Mouse (Mus musculus): ENCODE data around the gene Adam17. TPM values are rescaled to one million over a fixed set of nuclear protein-coding genes. Genes with fewer than 3 reads are reported as not detected.

Adam17 gene
- polyA plus RNA-seq, 1 experiment from 2014 or later, result 16.8 TPM

DNA sequence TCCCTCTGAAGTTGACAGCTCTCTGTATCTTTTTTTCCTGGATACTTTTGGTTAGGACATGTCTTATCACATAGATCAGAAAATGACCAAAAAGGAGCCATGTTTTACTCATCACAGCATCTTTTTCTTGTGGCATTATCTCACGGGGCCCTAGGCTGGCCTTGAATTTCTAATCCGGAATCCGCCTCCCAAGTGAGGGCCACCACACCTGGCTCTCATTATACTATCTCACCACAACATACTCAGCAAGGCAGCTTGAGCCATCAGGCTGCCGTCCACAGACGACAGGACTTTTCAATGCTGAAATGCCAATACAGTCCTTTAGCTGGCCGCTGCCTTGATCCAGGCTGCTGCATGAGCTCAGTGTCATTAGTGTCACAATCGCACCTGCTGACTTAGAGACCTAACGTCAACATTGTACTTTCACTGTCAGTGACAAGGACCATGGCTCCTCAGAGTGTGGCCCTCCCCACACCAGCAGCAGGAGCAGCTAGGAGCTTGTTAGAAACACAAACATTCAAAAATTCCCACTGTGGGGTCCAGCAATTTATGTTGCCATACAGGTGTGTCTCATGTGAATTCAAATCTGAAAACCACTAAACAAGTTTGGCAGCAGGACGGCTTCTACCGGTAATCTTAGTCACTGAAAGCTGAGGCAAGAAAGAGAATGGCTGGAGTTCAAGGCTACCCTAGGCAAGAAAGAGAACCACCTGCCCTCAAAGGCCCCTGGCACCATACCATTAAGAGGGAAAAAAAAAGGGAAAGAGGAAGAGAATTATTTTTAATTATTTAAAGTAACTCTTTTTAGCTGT is 8.6 kb downstream of the Adam17 start:
- Histone ChIP-seq H3K9me3 (ENCODE audit: control insufficient read depth, low read length) (no peaks in the 10 kb centered on the region), H3K4me2 (ENCODE audit: low read depth, low read length) (no peak overlapping the region), H3K27ac (ENCODE audit: low read depth, low read length) (no peak overlapping the region), H3K27me3 (ENCODE audit: control insufficient read depth, insufficient read depth, low read length) (no peaks in the 10 kb centered on the region), H3K4me3 (ENCODE audit: low read depth, low read length) (no peak overlapping the region), H3K36me3 (ENCODE audit: control insufficient read depth, insufficient read depth, low read length) (no peaks in the 10 kb centered on the region), H3K4me1 (ENCODE audit: control insufficient read depth, insufficient read depth, low read length) (no peaks in the 10 kb centered on the region), H3K9ac (replicated peaks; ENCODE audit: low read depth, low read length) (no peak overlapping the region)
- ATAC-seq (ENCODE audit: low read depth), result no peak
- WGBS, result 93% methylated on average over 10 of the region's 10 CpGs

- ATAC-seq (ENCODE audit: low read depth), result no peak
- H3K4me3 ChIP-seq (ENCODE audit: low read depth, low read length), result no peak overlapping the region
- WGBS, result 96% methylated on average over 3 of the region's 3 CpGs
- no peak overlapping the region for H3K27ac ChIP-seq (ENCODE audit: low read depth, low read length)
- H3K27me3 ChIP-seq (ENCODE audit: control insufficient read depth, insufficient read depth, low read length), result no peaks in the 10 kb centered on the region
- H3K4me2 ChIP-seq (ENCODE audit: low read depth, low read length), result no peak overlapping the region
- H3K4me1 ChIP-seq (ENCODE audit: control insufficient read depth, insufficient read depth, low read length), result no peaks in the 10 kb centered on the region
- H3K36me3 ChIP-seq (ENCODE audit: control insufficient read depth, insufficient read depth, low read length), result no peaks in the 10 kb centered on the region
- no peaks in the 10 kb centered on the region for H3K9me3 ChIP-seq (ENCODE audit: control insufficient read depth, low read length)
- H3K9ac ChIP-seq (replicated peaks; ENCODE audit: low read depth, low read length), result no peak overlapping the region
Observed at GRCm38 (mm10) chr12:21363195-21363594, 10.2 kb downstream of the Adam17 start.

- 89% methylated on average over 2 of the region's 2 CpGs for WGBS
- Histone ChIP-seq H3K4me3 (ENCODE audit: low read depth, low read length) (no peak overlapping the region), H3K9me3 (ENCODE audit: control insufficient read depth, low read length) (no peaks in the 10 kb centered on the region), H3K9ac (replicated peaks; ENCODE audit: low read depth, low read length) (no peak overlapping the region), H3K27me3 (ENCODE audit: control insufficient read depth, insufficient read depth, low read length) (no peaks in the 10 kb centered on the region), H3K27ac (ENCODE audit: low read depth, low read length) (no peak overlapping the region), H3K36me3 (ENCODE audit: control insufficient read depth, insufficient read depth, low read length) (no peaks in the 10 kb centered on the region), H3K4me1 (ENCODE audit: control insufficient read depth, insufficient read depth, low read length) (no peaks in the 10 kb centered on the region), H3K4me2 (ENCODE audit: low read depth, low read length) (no peak overlapping the region)
- no peak for ATAC-seq (ENCODE audit: low read depth)
Observed at GRCm38 (mm10) chr12:21362686-21363085, 10.7 kb downstream of the Adam17 start.

- Histone ChIP-seq H3K9me3 (ENCODE audit: control insufficient read depth, low read length) (no peaks in the 10 kb centered on the region), H3K36me3 (ENCODE audit: control insufficient read depth, insufficient read depth, low read length) (peaks cover 18% of the 10 kb centered on the region), H3K4me3 (ENCODE audit: low read depth, low read length) (no peak overlapping the region), H3K27me3 (ENCODE audit: control insufficient read depth, insufficient read depth, low read length) (no peaks in the 10 kb centered on the region), H3K4me2 (ENCODE audit: low read depth, low read length) (no peak overlapping the region), H3K4me1 (ENCODE audit: control insufficient read depth, insufficient read depth, low read length) (no peaks in the 10 kb centered on the region), H3K27ac (ENCODE audit: low read depth, low read length) (no peak overlapping the region), H3K9ac (replicated peaks; ENCODE audit: low read depth, low read length) (no peak overlapping the region)
- no peak for ATAC-seq (ENCODE audit: low read depth)
- 96% methylated on average over 8 of the region's 8 CpGs for WGBS
Observed at GRCm38 (mm10) chr12:21353681-21354080, 19.8 kb downstream of the Adam17 start.

DNA sequence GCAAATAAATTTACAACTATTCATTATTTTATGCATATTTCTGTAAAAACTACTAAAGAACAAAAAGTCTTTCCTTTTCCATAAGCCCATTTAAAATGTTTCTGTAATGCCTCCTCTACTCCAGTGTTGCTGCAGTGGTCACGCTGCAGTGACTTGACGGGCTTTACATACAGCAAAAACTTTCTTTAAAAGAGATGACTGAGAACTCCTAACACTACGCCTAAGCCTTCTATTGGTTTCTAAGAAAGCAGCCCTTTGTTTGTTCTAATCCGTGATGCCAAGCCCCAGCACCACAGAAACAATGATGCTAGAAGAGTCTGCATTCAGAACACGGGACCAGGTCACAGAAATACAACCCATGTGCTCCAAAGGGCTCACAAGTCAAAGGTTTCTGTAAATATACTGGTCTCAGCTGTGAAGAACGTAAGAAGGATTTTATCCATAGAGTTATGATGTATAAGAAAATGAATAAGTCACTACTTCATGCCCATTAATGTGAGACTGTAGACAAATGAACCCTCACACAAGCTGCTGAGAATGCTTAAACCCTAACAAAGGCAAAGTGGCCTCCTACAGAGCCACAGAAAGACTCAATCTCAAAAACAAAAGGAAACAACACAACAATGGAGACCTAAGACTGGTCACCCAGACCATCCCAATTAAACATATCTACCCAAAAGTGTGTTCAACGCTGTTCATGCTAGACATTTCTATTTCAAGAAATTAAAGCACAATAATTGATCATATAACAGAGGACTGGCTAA is 23.1 kb downstream of the Adam17 start:
- no peak for ATAC-seq (ENCODE audit: low read depth)
- peaks cover 18% of the 10 kb centered on the region for H3K36me3 ChIP-seq (ENCODE audit: control insufficient read depth, insufficient read depth, low read length)
- H3K9me3 ChIP-seq (ENCODE audit: control insufficient read depth, low read length), result no peaks in the 10 kb centered on the region
- no peaks in the 10 kb centered on the region for H3K27me3 ChIP-seq (ENCODE audit: control insufficient read depth, insufficient read depth, low read length)
- no peaks in the 10 kb centered on the region for H3K4me1 ChIP-seq (ENCODE audit: control insufficient read depth, insufficient read depth, low read length)
- no peak overlapping the region for H3K4me2 ChIP-seq (ENCODE audit: low read depth, low read length)
- WGBS, result 52% methylated on average over 7 of the region's 7 CpGs
- H3K27ac ChIP-seq (ENCODE audit: low read depth, low read length), result no peak overlapping the region
- H3K4me3 ChIP-seq (ENCODE audit: low read depth, low read length), result no peak overlapping the region
- no peak overlapping the region for H3K9ac ChIP-seq (replicated peaks; ENCODE audit: low read depth, low read length)

GRCm38 (mm10) chr12:21346972-21347371 is 26.5 kb downstream of the Adam17 start:
- Histone ChIP-seq H3K4me2 (ENCODE audit: low read depth, low read length) (no peak overlapping the region), H3K9ac (replicated peaks; ENCODE audit: low read depth, low read length) (no peak overlapping the region), H3K9me3 (ENCODE audit: control insufficient read depth, low read length) (no peaks in the 10 kb centered on the region), H3K4me3 (ENCODE audit: low read depth, low read length) (no peak overlapping the region), H3K4me1 (ENCODE audit: control insufficient read depth, insufficient read depth, low read length) (no peaks in the 10 kb centered on the region), H3K27me3 (ENCODE audit: control insufficient read depth, insufficient read depth, low read length) (no peaks in the 10 kb centered on the region), H3K36me3 (ENCODE audit: control insufficient read depth, insufficient read depth, low read length) (peaks cover 9% of the 10 kb centered on the region), H3K27ac (ENCODE audit: low read depth, low read length) (no peak overlapping the region)
- ATAC-seq (ENCODE audit: low read depth), result no peak
- WGBS, result 84% methylated on average over 7 of the region's 7 CpGs

DNA sequence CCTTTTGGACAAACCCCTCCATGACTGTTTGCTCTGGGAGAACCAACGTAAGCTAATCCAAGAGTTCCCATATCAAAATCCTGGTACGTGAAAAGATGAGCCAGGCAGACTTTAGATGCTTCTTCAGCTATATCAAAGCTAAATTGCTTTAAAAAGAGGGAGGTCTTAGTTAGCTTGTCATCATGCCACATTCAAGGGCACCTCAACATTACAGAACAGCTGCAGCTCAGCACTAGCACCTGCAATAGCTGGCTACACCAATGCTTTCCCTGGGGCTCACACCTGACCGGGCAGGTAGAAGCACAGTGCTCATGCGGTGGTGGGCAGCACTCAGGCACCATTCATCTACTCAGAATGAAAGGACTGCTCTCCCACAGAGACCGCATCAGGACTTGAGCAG is 32.8 kb downstream of the Adam17 start:
- 92% methylated on average over 5 of the region's 5 CpGs for WGBS
- ATAC-seq (ENCODE audit: low read depth), result no peak
- peaks cover 6% of the 10 kb centered on the region for H3K36me3 ChIP-seq (ENCODE audit: control insufficient read depth, insufficient read depth, low read length)

DNA sequence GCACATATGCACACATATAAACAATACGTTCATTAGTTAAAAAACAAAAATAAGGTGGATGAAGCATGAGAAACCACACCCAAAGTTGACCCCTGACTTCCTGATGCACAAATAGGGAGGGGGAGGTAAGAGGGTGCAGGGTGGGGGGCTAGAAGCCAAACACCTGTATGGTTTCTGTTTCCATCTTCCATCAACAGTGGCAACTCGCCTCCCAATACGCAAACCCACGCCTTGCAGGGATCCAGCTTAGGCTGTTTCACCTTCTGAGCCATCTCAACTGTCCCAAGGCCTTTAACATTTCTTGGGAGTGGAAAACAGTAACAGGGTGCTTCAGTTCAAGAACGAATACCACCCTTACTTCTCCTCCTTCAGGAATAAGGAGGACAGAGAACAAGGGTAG is 36.3 kb downstream of the Adam17 start:
- H3K4me3 ChIP-seq (ENCODE audit: low read depth, low read length), result no peak overlapping the region
- H3K27me3 ChIP-seq (ENCODE audit: control insufficient read depth, insufficient read depth, low read length), result no peaks in the 10 kb centered on the region
- H3K4me2 ChIP-seq (ENCODE audit: low read depth, low read length), result no peak overlapping the region
- no peaks in the 10 kb centered on the region for H3K9me3 ChIP-seq (ENCODE audit: control insufficient read depth, low read length)
- peaks cover 12% of the 10 kb centered on the region for H3K36me3 ChIP-seq (ENCODE audit: control insufficient read depth, insufficient read depth, low read length)
- H3K4me1 ChIP-seq (ENCODE audit: control insufficient read depth, insufficient read depth, low read length), result no peaks in the 10 kb centered on the region
- 97% methylated on average over 5 of the region's 5 CpGs for WGBS
- no peak for ATAC-seq (ENCODE audit: low read depth)
- H3K27ac ChIP-seq (ENCODE audit: low read depth, low read length), result no peak overlapping the region
- no peak overlapping the region for H3K9ac ChIP-seq (replicated peaks; ENCODE audit: low read depth, low read length)

More for the DNA sequence above, 32.8 kb downstream of the Adam17 start:
- Histone ChIP-seq H3K9me3 (ENCODE audit: control insufficient read depth, low read length) (no peaks in the 10 kb centered on the region), H3K4me3 (ENCODE audit: low read depth, low read length) (no peak overlapping the region), H3K27me3 (ENCODE audit: control insufficient read depth, insufficient read depth, low read length) (no peaks in the 10 kb centered on the region), H3K9ac (replicated peaks; ENCODE audit: low read depth, low read length) (no peak overlapping the region), H3K4me1 (ENCODE audit: control insufficient read depth, insufficient read depth, low read length) (no peaks in the 10 kb centered on the region), H3K27ac (ENCODE audit: low read depth, low read length) (no peak overlapping the region), H3K4me2 (ENCODE audit: low read depth, low read length) (no peak overlapping the region)

GRCm38 (mm10) chr12:21335869-21336268 is 37.6 kb downstream of the Adam17 start:
- no peaks in the 10 kb centered on the region for H3K9me3 ChIP-seq (ENCODE audit: control insufficient read depth, low read length)
- no peak for ATAC-seq (ENCODE audit: low read depth)
- no peaks in the 10 kb centered on the region for H3K4me1 ChIP-seq (ENCODE audit: control insufficient read depth, insufficient read depth, low read length)
- H3K27me3 ChIP-seq (ENCODE audit: control insufficient read depth, insufficient read depth, low read length), result no peaks in the 10 kb centered on the region
- H3K9ac ChIP-seq (replicated peaks; ENCODE audit: low read depth, low read length), result no peak overlapping the region
- peaks cover 25% of the 10 kb centered on the region for H3K36me3 ChIP-seq (ENCODE audit: control insufficient read depth, insufficient read depth, low read length)
- no peak overlapping the region for H3K4me3 ChIP-seq (ENCODE audit: low read depth, low read length)
- WGBS, result 85% methylated on average over 7 of the region's 7 CpGs
- H3K4me2 ChIP-seq (ENCODE audit: low read depth, low read length), result no peak overlapping the region
- no peak overlapping the region for H3K27ac ChIP-seq (ENCODE audit: low read depth, low read length)
